Comparison of ENCODE assay signal across 8 mouse cellular contexts in the genomic region with DNA sequence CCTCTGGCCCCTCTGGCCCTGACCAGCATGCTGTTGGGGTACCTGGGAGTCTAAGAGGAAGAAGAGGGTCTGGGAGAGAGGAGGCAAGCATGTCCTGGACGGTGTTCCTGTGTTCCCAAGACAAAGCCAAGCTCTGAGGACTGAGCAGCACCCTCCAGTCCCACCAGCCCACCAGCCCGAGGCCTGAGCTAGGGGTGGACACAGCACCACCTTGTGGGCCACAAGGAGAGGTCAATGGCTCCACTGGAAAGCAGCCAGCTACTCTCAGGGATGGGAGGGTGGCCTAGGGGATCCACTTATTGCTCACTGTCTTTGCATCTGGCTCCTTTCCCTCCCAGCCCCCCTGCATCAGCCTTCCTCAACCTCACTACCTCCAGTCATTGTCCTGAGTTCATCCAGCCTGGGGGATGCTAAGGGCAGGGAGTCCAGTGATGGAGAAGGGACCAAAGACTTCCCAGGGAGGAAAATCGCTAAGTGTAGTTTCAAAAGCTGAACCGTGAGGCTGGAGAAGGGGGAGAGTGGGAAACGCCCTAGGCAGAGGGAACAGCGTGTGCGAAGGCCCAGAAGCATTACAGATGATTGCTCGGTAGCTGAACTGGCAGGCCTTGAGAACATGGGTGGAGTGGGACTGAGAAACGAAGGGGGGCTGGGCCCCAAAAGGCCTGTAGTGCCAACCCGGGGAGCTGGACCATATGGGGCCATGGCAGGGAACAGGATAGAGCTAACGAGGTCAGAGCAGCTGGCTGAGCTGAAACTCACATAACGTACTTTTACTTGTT. TPM values are rescaled to one million over a fixed set of nuclear protein-coding genes. Genes with fewer than 3 reads are reported as not detected.
DNase-seq lines count a peak whose midpoint lies in the region; ATAC-seq lines count a peak whose summit lies in the region.

No protein-coding gene starts in this region.

- H3K27ac ChIP-seq in embryonic facial prominence, embryonic 11.5 days (replicated peaks; ENCODE audit: low read depth, low read length), result no peak overlapping the region
- H3K27ac ChIP-seq in liver, embryonic 12.5 days, result no peak overlapping the region

- peak; percentile 26 for DNase-seq in ES-CJ7 (ENCODE audit: low read depth, low spot score)
- DNase-seq in adrenal gland, adult 2 months, result peak; percentile 27
- DNase-seq in embryonic facial prominence, embryonic 11.5 days (ENCODE audit: low spot score), result peak; percentile 74
- peak; percentile 71 for DNase-seq in heart, postnatal 4 days
- DNase-seq in retina, embryonic 14.5 days (ENCODE audit: low spot score), result peak; percentile 82
- no peak for DNase-seq in thymus, postnatal 10 days (ENCODE audit: low spot score in 2 of 2)
- DNase-seq in left cerebral cortex, adult 9 months (ENCODE audit: low spot score in 2 of 2), result no peak

- ATAC-seq in embryonic facial prominence, embryonic 11.5 days (replicated peaks; ENCODE audit: insufficient number of reproducible peaks, low FRiP score, low TSS enrichment, low read depth), result peak; percentile 76
- peak; percentile 28; the same call in 1 of the 2 replicates for ATAC-seq in liver, embryonic 12.5 days

- H3K4me3 ChIP-seq in embryonic facial prominence, embryonic 11.5 days (ENCODE audit: low read depth, low read length), result no peak overlapping the region
- H3K4me3 ChIP-seq in liver, embryonic 12.5 days, result no peak overlapping the region

- 60% methylated on average over 12 of the region's 12 CpGs for WGBS in embryonic facial prominence, embryonic 11.5 days
- 66% methylated on average over 12 of the region's 12 CpGs for WGBS in liver, embryonic 12.5 days (ENCODE audit: insufficient replicate concordance)

- no peaks in the 10 kb centered on the region for H3K4me1 ChIP-seq in embryonic facial prominence, embryonic 11.5 days (ENCODE audit: control insufficient read depth, insufficient read depth, low read length)
- peaks cover 14% of the 10 kb centered on the region for H3K4me1 ChIP-seq in liver, embryonic 12.5 days

- no peaks in the 10 kb centered on the region for H3K27me3 ChIP-seq in embryonic facial prominence, embryonic 11.5 days (ENCODE audit: control insufficient read depth, insufficient read depth, low read length)
- peaks cover 15% of the 10 kb centered on the region for H3K27me3 ChIP-seq in liver, embryonic 12.5 days (replicated peaks)

- no peaks in the 10 kb centered on the region for H3K36me3 ChIP-seq in embryonic facial prominence, embryonic 11.5 days (replicated peaks; ENCODE audit: control insufficient read depth, insufficient read depth, low read depth, low read length)
- no peaks in the 10 kb centered on the region for H3K36me3 ChIP-seq in liver, embryonic 12.5 days

- H3K9ac ChIP-seq in embryonic facial prominence, embryonic 11.5 days (replicated peaks; ENCODE audit: low read length), result peak overlapping the region; percentile 9
- no peak overlapping the region for H3K9ac ChIP-seq in liver, embryonic 12.5 days

- no peak overlapping the region for H3K4me2 ChIP-seq in embryonic facial prominence, embryonic 11.5 days (ENCODE audit: low read depth, low read length)
- H3K4me2 ChIP-seq in liver, embryonic 12.5 days, result no peak overlapping the region

- no peaks in the 10 kb centered on the region for H3K9me3 ChIP-seq in embryonic facial prominence, embryonic 11.5 days (replicated peaks; ENCODE audit: control insufficient read depth, low read length)
- H3K9me3 ChIP-seq in liver, embryonic 12.5 days (replicated peaks), result no peaks in the 10 kb centered on the region

RNA-seq across cellular contexts. Expression of a gene that starts 24.7 kb away (rescaled TPM):
- total RNA-seq in adrenal gland, adult 2 months (2021), result not detected
- 0.06 and 0.08 TPM in 2 replicates for polyA plus RNA-seq in adrenal gland, adult 2 months (2012; rRNA removed)
- not detected in 2 replicates for polyA plus RNA-seq in embryonic facial prominence, embryonic 11.5 days (2014; fragmentation: Nextera tagmentation; extraction: Ambion mirVana)
- not detected for total RNA-seq in heart, postnatal 4 days (2021)
- not detected in 2 replicates for polyA plus RNA-seq in liver, embryonic 12.5 days (2016; fragmentation: Nextera tagmentation; extraction: Ambion mirVana)

RNA-seq across cellular contexts. Expression of a gene that starts 54.6 kb away (rescaled TPM):
- 10 to 100 TPM; 22.9 to 27.3 TPM for total RNA-seq in adrenal gland, adult 2 months (2021)
- 13.4 and 14.1 TPM in 2 replicates for polyA plus RNA-seq in adrenal gland, adult 2 months (2012; rRNA removed)
- polyA plus RNA-seq in embryonic facial prominence, embryonic 11.5 days (2014; fragmentation: Nextera tagmentation; extraction: Ambion mirVana), result 5.5 and 5.6 TPM in 2 replicates
- total RNA-seq in heart, postnatal 4 days (2021), result 1 to 10 TPM; 7.1 to 7.7 TPM
- polyA plus RNA-seq in liver, embryonic 12.5 days (2016; fragmentation: Nextera tagmentation; extraction: Ambion mirVana), result 3.9 and 4.1 TPM in 2 replicates

RNA-seq across cellular contexts. Expression of a gene that starts 54.7 kb away (rescaled TPM):
- total RNA-seq in adrenal gland, adult 2 months (2021), result 100 to 1,000 TPM in 1 of 2 experiments, 10 to 100 TPM in 1; 97.2 to 102 TPM
- polyA plus RNA-seq in adrenal gland, adult 2 months (2012; rRNA removed), result 76.4 and 77.1 TPM in 2 replicates
- 120 and 122 TPM in 2 replicates for polyA plus RNA-seq in embryonic facial prominence, embryonic 11.5 days (2014; fragmentation: Nextera tagmentation; extraction: Ambion mirVana)
- 10 to 100 TPM; 80.9 to 83.6 TPM for total RNA-seq in heart, postnatal 4 days (2021)
- polyA plus RNA-seq in liver, embryonic 12.5 days (2016; fragmentation: Nextera tagmentation; extraction: Ambion mirVana), result 77.0 and 79.9 TPM in 2 replicates

RNA-seq across cellular contexts. Expression of a gene that starts 56.8 kb away (rescaled TPM):
- total RNA-seq in adrenal gland, adult 2 months (2021), result 100 to 1,000 TPM; 274 to 379 TPM
- 746 and 999 TPM in 2 replicates for polyA plus RNA-seq in adrenal gland, adult 2 months (2012; rRNA removed)
- 370 and 373 TPM in 2 replicates for polyA plus RNA-seq in embryonic facial prominence, embryonic 11.5 days (2014; fragmentation: Nextera tagmentation; extraction: Ambion mirVana)
- 100 to 1,000 TPM; 137 to 148 TPM for total RNA-seq in heart, postnatal 4 days (2021)
- 159 and 165 TPM in 2 replicates for polyA plus RNA-seq in liver, embryonic 12.5 days (2016; fragmentation: Nextera tagmentation; extraction: Ambion mirVana)

RNA-seq across cellular contexts. Expression of a gene that starts 57.6 kb away (rescaled TPM):
- total RNA-seq in adrenal gland, adult 2 months (2021), result 10 to 100 TPM; 22.7 to 26.7 TPM
- 5.3 and 5.4 TPM in 2 replicates for polyA plus RNA-seq in adrenal gland, adult 2 months (2012; rRNA removed)
- polyA plus RNA-seq in embryonic facial prominence, embryonic 11.5 days (2014; fragmentation: Nextera tagmentation; extraction: Ambion mirVana), result 24.6 and 29.8 TPM in 2 replicates
- total RNA-seq in heart, postnatal 4 days (2021), result 10 to 100 TPM; 13.1 to 14.9 TPM
- polyA plus RNA-seq in liver, embryonic 12.5 days (2016; fragmentation: Nextera tagmentation; extraction: Ambion mirVana), result 11.8 and 13.8 TPM in 2 replicates

Comparison
In these comparisons a context has a peak if more than half of its experiments do, and no peak if none do; other contexts are left out.
1. DNase-seq: peak in ES-CJ7 (single experiment), adrenal gland, adult 2 months (single experiment), embryonic facial prominence, embryonic 11.5 days (single experiment), heart, postnatal 4 days (single experiment) and retina, embryonic 14.5 days (single experiment); none in thymus, postnatal 10 days (0 of 2) and left cerebral cortex, adult 9 months (0 of 2).